Mouse (Mus musculus): ENCODE data around the gene Tmem86a. TPM values are rescaled to one million over a fixed set of nuclear protein-coding genes. Genes with fewer than 3 reads are reported as not detected.

Gene Tmem86a
- total and polyA plus RNA-seq, 3 experiments: 0.30 to 2.0 (median 0.82) TPM

DNA sequence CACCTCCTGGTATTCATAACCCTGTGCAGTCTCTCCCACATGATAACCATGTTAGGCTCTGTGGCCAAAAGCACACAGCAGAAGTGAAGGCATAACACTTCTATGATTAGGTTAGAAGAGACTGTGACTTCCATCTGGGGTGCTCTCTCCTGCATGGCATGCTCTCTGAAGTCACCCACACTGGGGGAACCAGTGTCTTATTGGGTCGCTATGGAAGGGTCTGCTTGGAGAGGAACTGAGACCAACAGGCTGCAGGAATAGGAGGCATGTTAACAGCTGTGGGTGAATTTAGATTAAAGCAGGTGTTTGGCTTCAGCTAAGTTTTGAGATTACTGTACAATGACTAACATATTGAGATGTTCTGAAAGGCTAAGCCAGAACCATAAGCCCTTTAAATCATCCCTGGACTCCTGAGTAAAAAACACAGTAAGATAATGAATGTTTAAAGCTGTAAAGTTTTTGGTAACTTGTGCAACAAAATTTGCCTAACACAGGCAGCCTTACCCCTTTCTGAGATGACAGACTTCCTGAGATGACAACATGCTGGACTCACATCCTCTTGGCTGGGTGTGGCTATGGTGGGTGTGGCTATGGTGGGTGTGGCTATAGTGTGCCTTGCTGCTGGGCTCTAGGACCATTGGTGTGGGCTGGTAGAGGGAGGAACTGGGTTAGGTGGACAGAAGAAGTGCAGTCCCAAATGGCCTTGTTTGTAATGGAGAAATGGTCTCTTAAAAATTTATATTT lies 53.4 kb downstream of the Tmem86a start:
- DNase-seq (ENCODE audit: extremely low read depth): peak; percentile 85
- H3K27ac ChIP-seq (ENCODE audit: insufficient read depth, low read depth): peak overlapping the region; percentile 70

More for the DNA sequence above, 53.4 kb downstream of the Tmem86a start:
- H3K4me2 ChIP-seq (ENCODE audit: insufficient read depth, low read depth, poor library complexity, severe bottlenecking): peak overlapping the region; percentile 72
- H3K9me3 ChIP-seq (replicated peaks; ENCODE audit: low read length): no peaks in the 10 kb centered on the region
- peaks cover 5 to 56% of the 10 kb centered on the region in 2 experiments for H3K4me1 ChIP-seq (ENCODE audit: control insufficient read depth in 1 of 2, insufficient read depth in 2 of 2)
- dilution Hi-C loops (cut with MboI; ENCODE audit: extremely low pct_ligation_motif_present, extremely low pct_unique_long_range_greater_than_20kb, low sequenced_read_pairs) (no loop called here), in situ Hi-C loops (cut with MboI; ENCODE audit: low pct_ligation_motif_present, low pct_unique_long_range_greater_than_20kb, low sequenced_read_pairs) (no loop called here)
- TF ChIP-seq TBP (conservative IDR thresholded peaks at IDR 0.05; ENCODE audit: low read depth, low read length) (0 out of 2 replicates have a peak, but pooled peaks have one; percentile 31), JUN (IDR thresholded peaks at IDR 0.05; ENCODE audit: insufficient read depth, low read depth, low read length) (peak; percentile 52), TCF12 (IDR thresholded peaks at IDR 0.05; ENCODE audit: low read depth, low read length) (peak; percentile 64; the same call in 1 of the 2 replicates), HCFC1 (IDR thresholded peaks at IDR 0.05; ENCODE audit: low read depth, low read length) (0 out of 2 replicates have a peak, but pooled peaks have one; percentile 14), EP300 (IDR thresholded peaks at IDR 0.05; ENCODE audit: low read length) (peak; percentile 89), ZNF384 (IDR thresholded peaks at IDR 0.05; ENCODE audit: low read depth, low read length) (no peak), JUND (conservative IDR thresholded peaks at IDR 0.05; ENCODE audit: low read depth, low read length) (peak; percentile 82), BHLHE40 (IDR thresholded peaks at IDR 0.05; ENCODE audit: low read depth, low read length) (no peak), MAZ (IDR thresholded peaks at IDR 0.05; ENCODE audit: low read depth, low read length) (0 out of 2 replicates have a peak, but pooled peaks have one; percentile 38), SIN3A (IDR thresholded peaks at IDR 0.05; ENCODE audit: low read length) (peak; percentile 81), ZKSCAN1 (IDR thresholded peaks at IDR 0.05; ENCODE audit: borderline replicate concordance, low read depth, low read length) (no peak), MYC (IDR thresholded peaks at IDR 0.05; ENCODE audit: low read depth, low read length) (peak; percentile 58; the same call in 1 of the 2 replicates), USF2 (conservative IDR thresholded peaks at IDR 0.05; ENCODE audit: low read depth, low read length) (no peak), MXI1 (IDR thresholded peaks at IDR 0.05; ENCODE audit: low read depth, low read length) (peak; percentile 50), IRF4 (IDR thresholded peaks at IDR 0.05; ENCODE audit: low read depth, low read length) (peak; percentile 71), NELFE (IDR thresholded peaks at IDR 0.05; ENCODE audit: low read depth, low read length) (peak; percentile 37; the same call in 1 of the 2 replicates), RCOR1 (conservative IDR thresholded peaks at IDR 0.05; ENCODE audit: low read depth, low read length) (peak; percentile 60; the same call in 1 of the 2 replicates), ZC3H11A (IDR thresholded peaks at IDR 0.05; ENCODE audit: low read depth, low read length) (no peak), CHD1 (IDR thresholded peaks at IDR 0.05; ENCODE audit: low read depth, low read length) (no peak), MAX (IDR thresholded peaks at IDR 0.05; ENCODE audit: low read length) (0 out of 2 replicates have a peak, but pooled peaks have one; percentile 45), NRF1 (IDR thresholded peaks at IDR 0.05; ENCODE audit: low read depth, low read length) (no peak), POLR2A (IDR thresholded peaks at IDR 0.05; ENCODE audit: low read depth, low read length) (peak; percentile 57), ELF1 (IDR thresholded peaks at IDR 0.05; ENCODE audit: low read depth, low read length) (peak; percentile 55; the same call in 1 of the 2 replicates), MEF2A (IDR thresholded peaks at IDR 0.05; ENCODE audit: borderline replicate concordance, low read depth, low read length) (peak; percentile 40; the same call in 1 of the 2 replicates), POLR2AphosphoS2 (IDR thresholded peaks at IDR 0.05; ENCODE audit: low read depth, low read length) (no peak; the same call in 1 of the 2 replicates), CTCF (conservative IDR thresholded peaks at IDR 0.05 in 1 of 2, IDR thresholded peaks at IDR 0.05 in 1 of 2; ENCODE audit: low read depth in 2 of 2, low read length in 2 of 2) (no peak), ETS1 (conservative IDR thresholded peaks at IDR 0.05; ENCODE audit: low read depth, low read length) (peak; percentile 53)
- peak overlapping the region in 2 of 3 experiments; percentile 45 to 57 for H3K4me3 ChIP-seq (replicated peaks in 1 of 3; ENCODE audit: low read depth in 2 of 3, low read length in 2 of 3, poor library complexity in 1 of 3)
- no peaks in the 10 kb centered on the region for H3K79me2 ChIP-seq (replicated peaks; ENCODE audit: control insufficient read depth, extremely low read depth, insufficient read depth, poor library complexity, severe bottlenecking)
- peak overlapping the region; percentile 19 for H3K9ac ChIP-seq (ENCODE audit: insufficient read depth, low read depth)
- H3K27me3 ChIP-seq (replicated peaks): no peaks in the 10 kb centered on the region
- H3K36me3 ChIP-seq (replicated peaks in 1 of 2; ENCODE audit: control insufficient read depth in 1 of 2, insufficient read depth in 1 of 2, low read length in 1 of 2): no peaks in the 10 kb centered on the region

Other genes starting within 250 kb of the Tmem86a start
- gene Ldha, start 209.1 kb upstream of the Tmem86a start, total RNA-seq (2012; rRNA removed): 702 and 970 TPM in 2 replicates
- 1,007 and 1,199 TPM in 2 replicates for gene Ldha, start 209.1 kb upstream of the Tmem86a start, total RNA-seq (2014; rRNA removed)
- 1,412 and 1,555 TPM in 2 replicates for gene Ldha, start 209.1 kb upstream of the Tmem86a start, polyA plus RNA-seq (2012; ENCODE audit: insufficient read length, low read depth)
- not detected in 2 replicates for gene Ldhc, start 189.4 kb upstream of the Tmem86a start, total RNA-seq (2012; rRNA removed)
- not detected in 2 replicates for gene Ldhc, start 189.4 kb upstream of the Tmem86a start, total RNA-seq (2014; rRNA removed)
- not detected in 2 replicates for gene Ldhc, start 189.4 kb upstream of the Tmem86a start, polyA plus RNA-seq (2012; ENCODE audit: insufficient read length, low read depth)
- 19.8 and 23.8 TPM in 2 replicates for gene Tsg101, start 130.6 kb upstream of the Tmem86a start, total RNA-seq (2012; rRNA removed)
- gene Tsg101, start 130.6 kb upstream of the Tmem86a start, total RNA-seq (2014; rRNA removed): 46.0 and 49.9 TPM in 2 replicates
- gene Tsg101, start 130.6 kb upstream of the Tmem86a start, polyA plus RNA-seq (2012; ENCODE audit: insufficient read length, low read depth): 84.1 and 93.5 TPM in 2 replicates
- gene Uevld, start 92.1 kb upstream of the Tmem86a start, total RNA-seq (2012; rRNA removed): 2.6 and 2.9 TPM in 2 replicates
- gene Uevld, start 92.1 kb upstream of the Tmem86a start, total RNA-seq (2014; rRNA removed): 4.6 and 5.2 TPM in 2 replicates
- gene Uevld, start 92.1 kb upstream of the Tmem86a start, polyA plus RNA-seq (2012; ENCODE audit: insufficient read length, low read depth): 5.5 and 6.6 TPM in 2 replicates
- gene Gm9999, start 67.0 kb upstream of the Tmem86a start, total RNA-seq (2012; rRNA removed): not detected in 2 replicates
- not detected in 2 replicates for gene Gm9999, start 67.0 kb upstream of the Tmem86a start, total RNA-seq (2014; rRNA removed)
- not detected in 2 replicates for gene Gm9999, start 67.0 kb upstream of the Tmem86a start, polyA plus RNA-seq (2012; ENCODE audit: insufficient read length, low read depth)
- 10.5 and 14.3 TPM in 2 replicates for gene Spty2d1, start 42.2 kb upstream of the Tmem86a start, total RNA-seq (2012; rRNA removed)
- gene Spty2d1, start 42.2 kb upstream of the Tmem86a start, total RNA-seq (2014; rRNA removed): 22.9 and 24.6 TPM in 2 replicates
- gene Spty2d1, start 42.2 kb upstream of the Tmem86a start, polyA plus RNA-seq (2012; ENCODE audit: insufficient read length, low read depth): 29.9 and 32.6 TPM in 2 replicates
- 1.6 and 1.9 TPM in 2 replicates for gene Ptpn5, start 83.1 kb downstream of the Tmem86a start, total RNA-seq (2012; rRNA removed)
- 0.90 TPM in 2 replicates for gene Ptpn5, start 83.1 kb downstream of the Tmem86a start, total RNA-seq (2014; rRNA removed)
- 3.0 and 3.4 TPM in 2 replicates for gene Ptpn5, start 83.1 kb downstream of the Tmem86a start, polyA plus RNA-seq (2012; ENCODE audit: insufficient read length, low read depth)
- not detected in 2 replicates for gene Mrgpra6, start 154.3 kb downstream of the Tmem86a start, total RNA-seq (2012; rRNA removed)
- gene Mrgpra6, start 154.3 kb downstream of the Tmem86a start, total RNA-seq (2014; rRNA removed): not detected in 2 replicates
- gene Mrgpra6, start 154.3 kb downstream of the Tmem86a start, polyA plus RNA-seq (2012; ENCODE audit: insufficient read length, low read depth): not detected in 2 replicates
- not detected in 2 replicates for gene Mrgpra9, start 202.2 kb downstream of the Tmem86a start, total RNA-seq (2012; rRNA removed)
- gene Mrgpra9, start 202.2 kb downstream of the Tmem86a start, total RNA-seq (2014; rRNA removed): not detected in 2 replicates
- 0.26 TPM in 1 of 2 replicates, not detected in the other for gene Mrgpra9, start 202.2 kb downstream of the Tmem86a start, polyA plus RNA-seq (2012; ENCODE audit: insufficient read length, low read depth)

All from CH12.LX (cell line).